Mouse (Mus musculus) erythroblast, adult 5-6 weeks (primary cell): ENCODE data around the gene Fcrls. TPM values are rescaled to one million over a fixed set of nuclear protein-coding genes. Genes with fewer than 3 reads are reported as not detected.

Experiments
- ATAC-seq: replicated peaks from 2 replicates; pipeline ENCODE4 v1.8.0; 2016; ENCODE audit warnings: moderate number of reproducible peaks, mild to moderate bottlenecking, moderate TSS enrichment, inconsistent platforms; ENCODE audit not compliant: poor library complexity, low FRiP score, severe bottlenecking
- total RNA-seq, 2 experiments: library from RNA; stranded (forward) in 1 of 2; stranded (reverse) in 1 of 2; fragments of 150-400 nt in 1 of 2; fragments of 200-764, 138-1000 nt in 1 of 2; gene quantifications; 2 replicates each; pipeline versions ENCODE4 v1.2.3 to v1.2.4; 2015 to 2017; ENCODE audit warnings: low replicate concordance in 2 of 2

The Fcrls gene
- total RNA-seq (2015; ENCODE audit: low replicate concordance) (not detected in 2 replicates), total RNA-seq (2017; ENCODE audit: low replicate concordance) (not detected in 2 replicates)

DNA sequence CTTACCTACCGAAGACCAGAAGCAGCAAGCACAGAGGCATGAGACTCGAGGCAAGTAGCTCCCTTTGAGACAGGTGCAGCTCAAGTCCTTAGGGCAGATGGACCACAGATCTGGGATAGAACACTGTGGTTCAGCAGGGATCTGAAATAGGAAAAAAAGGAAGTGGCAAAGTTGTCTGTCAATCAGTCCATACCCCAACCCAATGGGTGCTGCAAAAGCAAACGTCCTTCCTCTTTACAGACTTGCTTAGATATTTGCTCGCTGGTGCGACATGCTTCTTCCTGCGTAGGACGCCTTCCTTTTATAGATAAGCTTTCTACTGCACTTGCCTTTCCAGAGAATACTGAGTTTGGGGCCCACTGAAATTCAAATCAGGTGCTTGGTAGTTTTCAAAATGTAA lies at the start of gene Fcrls:
Gene Fcrls, minus strand, starts transcription at position 303 of the 400 bp plus-strand sequence.
- no peak for ATAC-seq

DNA sequence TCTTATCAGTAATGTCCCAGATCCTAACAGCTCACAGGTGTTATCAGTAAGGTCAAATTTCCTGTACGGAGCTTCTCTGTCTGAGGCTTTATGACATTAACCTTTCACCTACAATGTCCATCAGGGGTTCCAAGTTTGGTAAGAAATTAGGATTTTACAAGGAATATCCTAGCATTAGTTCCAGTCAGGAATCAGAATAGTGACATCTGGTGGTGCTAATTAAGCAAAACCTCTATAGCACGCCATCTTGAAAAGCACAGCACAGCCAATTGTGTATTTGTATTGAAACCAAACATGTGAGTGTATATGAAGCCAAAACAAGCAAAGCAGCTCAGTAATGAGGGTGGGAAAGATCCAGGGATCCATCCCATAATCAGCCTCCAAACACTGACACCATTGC lies 46.4 kb upstream of the Fcrls start:
- no peak for ATAC-seq

DNA sequence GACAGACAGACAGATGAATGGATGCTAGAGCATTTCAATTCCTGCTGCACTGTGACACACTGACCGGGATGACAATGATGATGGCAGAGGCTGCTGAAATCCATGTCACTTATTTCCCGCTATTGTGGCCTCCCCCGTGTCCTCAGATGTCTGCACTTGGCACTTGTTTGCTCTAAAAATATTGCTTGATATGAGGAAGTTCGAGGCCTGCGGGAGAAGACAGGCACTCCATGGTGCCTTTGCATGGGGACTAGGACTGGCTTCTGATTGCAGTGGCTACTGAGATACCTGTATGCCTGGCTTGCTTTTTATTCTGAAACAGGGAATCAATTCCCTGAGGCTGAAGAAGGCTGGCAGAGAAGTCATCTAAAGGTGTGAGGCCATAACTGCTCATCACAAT lies 36.4 kb upstream of the Fcrls start:
- ATAC-seq = no peak

DNA sequence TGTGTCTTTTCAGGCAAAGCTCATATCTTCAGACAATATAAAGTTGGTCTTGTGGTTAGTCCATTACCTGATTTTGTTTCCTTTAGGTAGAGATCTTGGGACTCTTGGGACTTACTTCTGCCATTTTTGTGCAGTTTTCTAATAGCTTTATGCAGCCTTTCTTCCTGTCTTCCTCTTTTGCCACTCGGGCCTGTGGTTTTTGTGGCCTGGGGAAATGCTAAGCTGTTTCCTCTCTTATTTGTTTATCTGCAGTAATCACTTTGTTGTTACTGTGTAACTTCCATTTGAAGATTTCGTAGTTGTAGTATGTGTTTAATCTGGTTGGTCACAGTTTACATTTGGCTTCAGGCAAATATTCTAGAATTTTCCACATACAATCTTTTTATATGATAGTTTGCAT lies 10.8 kb upstream of the Fcrls start:
- ATAC-seq = no peak

DNA sequence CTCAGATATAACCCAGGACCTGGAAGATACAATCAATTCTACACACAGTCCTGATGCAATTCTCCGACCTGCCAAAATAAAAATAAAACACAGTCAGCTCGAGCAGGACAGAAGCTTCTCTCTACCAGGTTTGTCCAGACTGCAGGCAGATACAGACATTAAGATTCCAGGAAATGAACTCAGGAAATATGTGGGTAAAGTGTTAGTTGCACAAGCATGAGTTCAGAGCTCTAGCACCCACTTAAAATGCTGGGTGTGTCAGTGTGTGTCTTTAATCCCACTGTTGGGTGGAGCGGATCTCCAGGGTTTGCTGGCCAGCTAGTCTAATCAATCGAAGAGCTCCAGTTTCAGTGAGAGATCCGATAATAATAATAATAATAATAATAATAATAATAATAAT lies 3.0 kb upstream of the Fcrls start:
- ATAC-seq = no peak

DNA sequence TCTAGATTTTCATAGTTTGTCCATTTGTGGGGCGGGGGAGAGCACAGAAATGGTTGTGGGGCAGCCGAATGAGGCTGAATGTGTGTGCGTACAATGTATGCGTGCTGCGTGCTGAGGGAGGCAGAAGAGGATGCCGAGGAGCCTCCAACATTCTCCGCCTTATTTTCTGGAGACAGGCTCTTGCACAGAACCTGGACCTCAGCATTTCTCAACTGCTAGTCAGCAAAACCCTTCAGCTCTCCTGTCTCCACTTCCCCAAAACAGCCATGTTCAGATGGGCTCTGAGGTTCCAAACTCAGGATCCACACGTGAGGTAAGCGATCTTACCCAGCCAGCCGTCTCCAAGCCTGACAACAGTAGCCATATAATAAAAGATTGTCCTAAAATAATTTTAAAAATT lies 8.3 kb downstream of the Fcrls start:
- ATAC-seq = no peak

DNA sequence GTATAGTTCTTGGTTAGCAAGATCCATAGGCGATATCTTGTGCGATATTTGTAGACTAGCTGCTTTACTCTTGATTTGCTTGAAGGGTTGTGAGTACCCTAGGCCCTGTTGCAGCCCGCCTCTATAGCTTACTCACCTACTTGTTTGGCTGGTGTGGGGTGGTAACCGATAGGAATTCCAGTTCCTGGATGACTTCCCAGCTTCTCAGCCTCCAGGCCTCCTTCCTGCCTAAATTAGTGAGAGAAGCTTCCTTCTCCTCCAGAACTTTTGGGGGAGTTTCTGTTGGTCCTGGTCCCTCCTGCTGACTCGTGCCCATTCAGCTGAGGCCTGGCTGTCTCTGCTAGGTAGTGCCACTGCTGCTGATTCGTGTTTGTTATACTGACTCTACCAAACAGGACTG lies 14.0 kb downstream of the Fcrls start:
- ATAC-seq = no peak

DNA sequence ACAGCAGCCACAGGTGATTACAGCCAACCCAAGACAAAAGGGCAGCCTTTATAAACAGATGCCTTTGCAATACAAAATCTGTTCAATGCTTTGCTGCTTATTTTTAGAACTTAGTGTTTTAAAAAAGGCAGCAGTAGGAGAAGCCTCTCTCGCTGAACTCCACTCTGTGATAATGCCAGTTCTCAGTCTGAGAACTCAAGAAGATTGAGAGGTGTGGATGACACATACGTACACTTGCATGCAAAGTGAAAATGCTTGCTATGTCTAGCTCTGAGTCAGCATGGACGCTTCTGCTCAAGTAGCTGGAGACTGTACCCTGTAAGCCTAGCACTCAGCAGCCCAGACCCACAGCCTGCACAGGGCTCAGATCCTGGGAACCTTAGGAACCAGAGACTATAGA lies 16.2 kb downstream of the Fcrls start:
- ATAC-seq = no peak

DNA sequence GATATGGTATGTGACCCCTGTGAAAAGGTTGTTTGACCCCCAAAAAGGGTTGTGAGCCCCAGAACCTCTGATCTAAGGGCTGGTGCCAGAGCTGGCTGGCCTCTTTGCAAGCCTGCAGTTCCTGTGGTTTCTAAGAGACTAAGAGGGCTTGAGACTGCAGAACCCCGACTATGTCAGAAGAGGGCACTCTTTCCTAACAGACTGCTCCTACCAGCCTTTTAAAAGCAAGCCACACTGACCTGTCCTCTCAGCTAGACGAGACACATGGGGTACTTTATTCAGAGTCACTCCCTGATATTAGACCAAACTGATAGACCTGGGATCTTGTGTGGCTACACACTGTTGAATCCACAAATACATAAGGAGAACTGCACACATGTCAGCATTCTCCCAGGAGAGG lies 19.9 kb downstream of the Fcrls start:
- ATAC-seq = no peak

DNA sequence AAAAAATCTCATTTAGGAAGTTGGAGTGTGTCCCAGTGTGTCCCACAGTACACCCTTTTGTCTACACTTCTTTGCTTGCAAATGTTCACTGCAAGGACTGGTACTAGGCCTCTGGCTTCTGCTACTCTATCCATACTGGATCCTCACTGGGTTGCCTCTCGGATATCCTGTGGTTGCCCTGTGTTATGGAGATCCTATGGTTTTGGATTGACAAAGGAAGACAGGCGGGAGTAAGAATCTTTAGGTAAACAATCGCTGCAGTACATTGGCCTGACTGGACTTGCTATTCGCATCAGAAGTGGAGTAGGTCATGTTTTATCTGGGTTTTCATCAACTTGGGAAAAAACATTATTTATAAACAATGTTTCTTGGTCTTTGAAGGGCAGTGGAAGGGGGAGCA lies 22.6 kb downstream of the Fcrls start:
- no peak for ATAC-seq

DNA sequence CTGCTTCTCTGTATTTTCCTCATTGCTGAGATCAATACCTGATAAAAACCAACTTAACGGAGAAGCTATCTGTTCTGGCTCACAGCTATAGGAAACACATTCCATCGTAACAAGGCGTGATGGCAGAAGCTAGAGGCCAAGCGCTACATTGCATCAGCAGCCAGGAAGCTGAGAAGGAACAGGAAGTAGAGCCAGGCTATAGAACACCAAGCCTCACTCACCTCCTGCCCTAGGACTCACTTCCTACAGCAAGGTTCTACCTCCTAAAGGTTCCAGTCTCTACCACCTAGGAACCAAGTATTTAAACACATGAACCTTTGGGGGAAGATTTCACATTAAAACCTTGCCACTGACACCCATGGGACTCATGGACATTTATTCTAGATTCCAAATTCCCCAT lies 39.9 kb downstream of the Fcrls start:
- no peak for ATAC-seq

DNA sequence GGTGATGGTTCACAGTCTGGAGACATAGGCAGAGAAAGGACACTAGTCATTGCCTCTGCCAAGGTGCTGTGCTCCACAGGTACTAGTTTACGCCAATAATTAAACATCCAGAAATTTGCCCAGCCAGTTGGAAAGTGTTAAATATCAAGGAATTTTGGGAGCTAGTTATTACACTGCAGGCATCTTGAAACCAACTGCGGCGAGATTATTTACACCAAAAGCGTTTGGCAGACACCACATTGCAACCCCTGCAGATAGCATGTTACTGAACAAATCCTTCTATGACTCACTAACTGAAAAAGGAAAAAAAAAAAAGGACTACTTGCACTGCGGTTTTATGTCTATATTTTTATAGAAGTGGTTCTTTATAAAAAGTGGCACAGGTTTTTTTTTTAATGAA lies 41.2 kb downstream of the Fcrls start:
- ATAC-seq = no peak

DNA sequence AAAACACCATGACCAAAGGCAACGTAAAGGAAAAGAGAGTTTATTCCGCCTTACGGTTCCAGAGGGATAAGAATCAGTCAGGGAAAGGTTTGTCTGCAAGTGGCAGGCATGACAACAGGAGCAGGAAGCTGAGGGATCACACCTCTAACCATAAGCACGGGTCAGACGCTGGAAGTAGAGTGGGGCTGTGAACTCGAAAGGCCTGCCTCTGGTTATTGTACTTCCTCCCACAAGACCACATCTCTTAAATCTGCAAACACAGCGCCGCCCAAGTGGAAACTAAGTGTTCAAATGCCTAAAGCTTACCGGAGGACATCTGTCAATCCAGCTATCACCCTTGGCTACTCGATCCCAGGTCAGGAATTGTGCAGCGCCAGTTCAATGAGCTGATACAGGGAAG lies 48.4 kb downstream of the Fcrls start:
- ATAC-seq = no peak

DNA sequence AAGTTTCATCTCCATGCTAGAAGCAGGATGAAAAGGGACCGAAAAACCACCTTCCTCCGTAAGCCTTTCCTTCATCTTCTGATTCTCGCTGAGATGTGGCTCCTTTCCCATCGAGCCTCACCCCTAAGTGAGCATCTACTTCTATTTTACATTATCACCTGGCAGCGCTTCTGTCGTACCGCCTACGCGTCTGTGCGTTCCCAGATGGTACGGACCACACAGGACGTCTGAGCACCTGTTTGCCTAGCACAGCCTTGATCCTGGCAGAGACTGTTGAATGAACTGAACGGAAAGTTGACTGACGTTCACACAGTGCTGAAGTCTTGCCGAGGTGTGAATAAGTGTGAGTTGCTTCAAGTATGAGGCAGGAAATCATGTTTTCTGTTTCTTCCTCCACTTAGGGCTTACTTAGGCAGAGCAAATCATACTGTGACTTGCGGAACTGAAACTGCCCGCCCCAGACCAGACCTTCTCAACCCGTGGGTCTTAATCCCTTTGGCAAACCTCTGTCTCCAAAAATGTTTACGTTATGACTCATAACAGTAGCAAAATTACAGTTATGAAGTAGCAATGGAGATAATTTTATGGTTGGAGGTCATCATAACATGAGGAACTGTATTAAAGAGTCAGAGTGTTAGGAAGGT lies 49.2 kb downstream of the Fcrls start:
- no peak for ATAC-seq

DNA sequence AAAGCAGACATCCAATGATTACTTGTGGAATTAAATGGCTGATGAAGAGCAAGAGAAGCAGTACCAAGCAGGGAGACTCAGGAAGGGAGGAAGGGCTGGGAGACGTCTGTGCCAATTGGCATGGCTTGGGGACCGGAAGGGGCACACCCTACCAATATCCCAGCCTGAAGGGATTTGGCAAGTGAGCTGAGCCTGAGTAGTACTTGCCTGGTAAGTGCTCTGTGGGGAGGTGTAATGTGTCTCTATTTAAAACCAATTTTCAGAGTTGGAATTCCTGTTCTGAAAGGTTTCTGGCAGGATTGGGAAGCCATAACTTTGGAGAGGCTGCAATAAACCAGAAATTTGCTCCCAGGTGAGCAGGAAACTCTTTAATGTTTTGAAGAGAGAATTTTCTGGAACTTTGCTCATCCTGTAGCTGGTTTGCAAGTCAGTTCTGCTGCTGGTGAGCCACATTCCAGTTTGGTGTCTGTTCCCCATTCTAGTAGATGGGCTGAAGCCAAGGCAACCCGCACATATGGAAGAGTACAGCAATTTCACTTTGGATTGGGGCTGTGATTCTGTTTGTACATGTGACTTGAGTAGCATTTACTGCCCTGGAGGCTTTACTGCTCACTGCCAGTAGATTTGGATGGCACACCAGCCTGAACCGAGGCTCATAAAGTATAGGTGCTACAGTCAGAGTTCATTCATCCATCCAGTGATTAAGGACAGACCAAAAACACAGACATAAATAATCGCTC lies 57.0 kb downstream of the Fcrls start:
- no peak for ATAC-seq

Other genes starting within 250 kb of the Fcrls start
- not detected in 2 replicates for gene Kirrel, start 89.0 kb downstream of the Fcrls start, total RNA-seq (2015; ENCODE audit: low replicate concordance)
- not detected in 2 replicates for gene Kirrel, start 89.0 kb downstream of the Fcrls start, total RNA-seq (2017; ENCODE audit: low replicate concordance)
- gene Cd5l, start 94.1 kb upstream of the Fcrls start, total RNA-seq (2015; ENCODE audit: low replicate concordance) = 3.5 and 8.2 TPM in 2 replicates
- 28.4 and 30.4 TPM in 2 replicates for gene Cd5l, start 94.1 kb upstream of the Fcrls start, total RNA-seq (2017; ENCODE audit: low replicate concordance)
- gene Fcrl1, start 112.6 kb upstream of the Fcrls start, total RNA-seq (2015; ENCODE audit: low replicate concordance) = 1.9 TPM in 1 of 2 replicates, not detected in the other
- 0.43 and 0.70 TPM in 2 replicates for gene Fcrl1, start 112.6 kb upstream of the Fcrls start, total RNA-seq (2017; ENCODE audit: low replicate concordance)
- gene Fcrl5, start 172.0 kb upstream of the Fcrls start, total RNA-seq (2015; ENCODE audit: low replicate concordance) = not detected in 2 replicates
- not detected in 2 replicates for gene Fcrl5, start 172.0 kb upstream of the Fcrls start, total RNA-seq (2017; ENCODE audit: low replicate concordance)